Mouse (Mus musculus): ENCODE measurements around the gene Csrnp1.

DNA sequence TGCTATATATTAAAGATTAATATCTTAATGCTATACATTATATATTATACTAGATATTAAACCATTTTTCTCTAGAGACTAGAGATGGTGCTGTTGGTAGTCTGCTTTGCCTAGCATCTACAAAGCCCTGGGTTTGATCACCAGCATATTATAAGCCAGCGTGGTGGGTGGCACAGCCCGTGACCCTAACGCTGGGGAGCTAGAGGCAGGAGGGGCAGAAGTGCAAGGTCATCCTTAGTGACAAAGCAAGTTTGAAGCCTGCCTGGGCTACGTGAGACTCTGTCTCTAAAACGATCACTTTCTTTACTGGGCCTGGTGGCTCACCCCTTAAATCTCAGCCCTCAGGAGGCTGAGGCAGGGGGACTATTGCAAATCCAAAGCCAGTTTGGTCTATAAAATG, 18.4 kb upstream of the Csrnp1 start:
- no peak for TF ChIP-seq CTCF (IDR thresholded peaks at IDR 0.05; ENCODE audit: low read depth, low read length)
- TF ChIP-seq GATA1 (IDR thresholded peaks at IDR 0.05; ENCODE audit: borderline replicate concordance, low read length) = no peak
- no peak for TF ChIP-seq TAL1 (conservative IDR thresholded peaks at IDR 0.05; ENCODE audit: low read depth, low read length)
